Mouse (Mus musculus): ENCODE results near the gene Lgi1. TPM values are rescaled to one million over a fixed set of nuclear protein-coding genes. Genes with fewer than 3 reads are reported as not detected.

The Lgi1 gene
- total and polyA plus RNA-seq, 2 experiments from 2014 or later: 16.5 to 20.3 TPM

GRCm38 (mm10) chr19:38260346-38260745, 4.0 kb upstream of the Lgi1 start:
- H3K27ac ChIP-seq: no peak overlapping the region
- H3K9ac ChIP-seq (replicated peaks; ENCODE audit: low read length): no peak overlapping the region
- 45% methylated on average over 4 of the region's 4 CpGs for WGBS
- no peak for TF ChIP-seq CTCF (IDR thresholded peaks at IDR 0.05; ENCODE audit: low read depth)
- ATAC-seq (0 out of 2 replicates have a peak, but pooled peaks have one; percentile 22), DNase-seq (ENCODE audit: low spot score) (peak; percentile 20)
- no peaks in the 10 kb centered on the region for H3K27me3 ChIP-seq (ENCODE audit: insufficient read depth, low read length)
- H3K4me2 ChIP-seq (ENCODE audit: low read depth, low read length): no peak overlapping the region
- no peak overlapping the region for H3K4me3 ChIP-seq (ENCODE audit: low read length)
- H3K4me1 ChIP-seq (ENCODE audit: insufficient read depth, low read length): peaks cover 5% of the 10 kb centered on the region; the same call in 1 of the 2 replicates
- no peaks in the 10 kb centered on the region for H3K9me3 ChIP-seq (ENCODE audit: low read length)
- no peaks in the 10 kb centered on the region for H3K36me3 ChIP-seq (ENCODE audit: insufficient read depth, low read length)

DNA sequence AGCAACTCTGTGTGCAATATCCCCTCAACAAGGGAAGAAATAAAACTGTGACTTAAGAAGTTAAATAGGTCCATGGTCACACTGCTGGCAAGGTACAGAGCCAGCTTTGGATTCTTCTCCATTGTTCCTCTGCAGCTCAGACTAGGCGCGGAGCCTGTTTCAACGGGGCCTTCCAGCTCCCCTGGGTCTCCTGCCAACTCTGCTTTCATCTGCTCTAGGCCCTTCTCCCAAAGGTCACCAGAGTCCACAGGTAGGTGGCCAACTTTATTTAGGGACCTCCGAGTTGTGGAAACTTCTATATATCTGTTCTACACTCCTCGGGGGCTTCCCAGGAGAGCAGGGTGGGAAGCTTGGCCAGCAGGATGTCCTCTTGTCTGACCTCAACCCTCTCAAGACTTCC, 3.0 kb upstream of the Lgi1 start:
- WGBS: 54% methylated on average over 5 of the region's 5 CpGs
- Histone ChIP-seq H3K4me3 (ENCODE audit: low read length) (no peak overlapping the region), H3K4me2 (ENCODE audit: low read depth, low read length) (no peak overlapping the region), H3K36me3 (ENCODE audit: insufficient read depth, low read length) (no peaks in the 10 kb centered on the region), H3K9me3 (ENCODE audit: low read length) (no peaks in the 10 kb centered on the region), H3K9ac (replicated peaks; ENCODE audit: low read length) (no peak overlapping the region), H3K27ac (no peak overlapping the region), H3K27me3 (ENCODE audit: insufficient read depth, low read length) (no peaks in the 10 kb centered on the region), H3K4me1 (ENCODE audit: insufficient read depth, low read length) (peaks cover 5% of the 10 kb centered on the region; the same call in 1 of the 2 replicates)
- DNase-seq (ENCODE audit: low spot score) (no peak), ATAC-seq (no peak)
- TF ChIP-seq CTCF (IDR thresholded peaks at IDR 0.05; ENCODE audit: low read depth): no peak

- H3K27me3 ChIP-seq (ENCODE audit: insufficient read depth, low read length): no peaks in the 10 kb centered on the region
- peak overlapping the region; percentile 59 for H3K4me2 ChIP-seq (ENCODE audit: low read depth, low read length)
- H3K4me1 ChIP-seq (ENCODE audit: insufficient read depth, low read length): peaks cover 5% of the 10 kb centered on the region; the same call in 1 of the 2 replicates
- peak; percentile 68 for TF ChIP-seq CTCF (IDR thresholded peaks at IDR 0.05; ENCODE audit: low read depth)
- H3K9ac ChIP-seq (replicated peaks; ENCODE audit: low read length): peak overlapping the region; percentile 59
- ATAC-seq (peak; percentile 76), DNase-seq (ENCODE audit: low spot score) (peak; percentile 81)
- no peaks in the 10 kb centered on the region for H3K36me3 ChIP-seq (ENCODE audit: insufficient read depth, low read length)
- peak overlapping the region; percentile 38 for H3K4me3 ChIP-seq (ENCODE audit: low read length)
- no peaks in the 10 kb centered on the region for H3K9me3 ChIP-seq (ENCODE audit: low read length)
- H3K27ac ChIP-seq: peak overlapping the region; percentile 89
- WGBS: 8% methylated on average over 14 of the region's 14 CpGs
Observed at GRCm38 (mm10) chr19:38263829-38264504, 369 bp upstream of the Lgi1 start.

DNA sequence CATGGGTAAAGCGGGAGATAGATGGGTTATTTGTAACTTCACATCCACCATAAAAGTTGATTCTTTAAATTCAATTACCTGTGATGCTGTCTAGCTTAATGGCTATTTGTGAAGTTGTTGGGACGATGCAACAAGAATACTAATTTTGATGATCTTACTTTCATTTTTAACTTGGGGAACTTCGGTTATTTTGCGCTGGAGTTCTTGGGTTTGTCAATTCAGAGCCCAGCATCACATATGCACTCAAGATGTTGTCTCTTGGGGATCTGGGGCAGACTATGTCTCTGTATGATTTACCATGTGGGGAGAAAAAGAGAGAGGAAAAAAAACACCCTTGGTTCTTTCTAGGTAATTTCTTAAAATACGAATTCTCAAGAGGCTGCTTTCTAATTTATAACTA, 1.4 kb downstream of the Lgi1 start:
- no peak for DNase-seq (ENCODE audit: low spot score)
- peak overlapping the region; percentile 59 for H3K9ac ChIP-seq (replicated peaks; ENCODE audit: low read length)
- WGBS: 74% methylated on average over 5 of the region's 5 CpGs

GRCm38 (mm10) chr19:38267469-38267868, 3.1 kb downstream of the Lgi1 start:
- 0 out of 2 replicates have a peak overlapping the region, but pooled peaks have one; percentile 5 for H3K4me2 ChIP-seq (ENCODE audit: low read depth, low read length)
- no peaks in the 10 kb centered on the region for H3K9me3 ChIP-seq (ENCODE audit: low read length)
- no peak overlapping the region for H3K27ac ChIP-seq
- no peaks in the 10 kb centered on the region for H3K36me3 ChIP-seq (ENCODE audit: insufficient read depth, low read length)
- H3K4me3 ChIP-seq (ENCODE audit: low read length): no peak overlapping the region
- no peak for ATAC-seq
- no peak for TF ChIP-seq CTCF (IDR thresholded peaks at IDR 0.05; ENCODE audit: low read depth)
- 79% methylated on average over 5 of the region's 5 CpGs for WGBS
- no peak for DNase-seq (ENCODE audit: low spot score)
- no peaks in the 10 kb centered on the region for H3K4me1 ChIP-seq (ENCODE audit: insufficient read depth, low read length)
- H3K27me3 ChIP-seq (ENCODE audit: insufficient read depth, low read length): no peaks in the 10 kb centered on the region
- no peak overlapping the region for H3K9ac ChIP-seq (replicated peaks; ENCODE audit: low read length)

More for the DNA sequence above, 1.4 kb downstream of the Lgi1 start:
- no peaks in the 10 kb centered on the region for H3K4me1 ChIP-seq (ENCODE audit: insufficient read depth, low read length)
- H3K27me3 ChIP-seq (ENCODE audit: insufficient read depth, low read length): no peaks in the 10 kb centered on the region
- no peak for ATAC-seq
- no peaks in the 10 kb centered on the region for H3K36me3 ChIP-seq (ENCODE audit: insufficient read depth, low read length)
- H3K27ac ChIP-seq: no peak overlapping the region
- peak overlapping the region; percentile 38 for H3K4me3 ChIP-seq (ENCODE audit: low read length)
- no peaks in the 10 kb centered on the region for H3K9me3 ChIP-seq (ENCODE audit: low read length)
- peak overlapping the region; percentile 59 for H3K4me2 ChIP-seq (ENCODE audit: low read depth, low read length)
- no peak for TF ChIP-seq CTCF (IDR thresholded peaks at IDR 0.05; ENCODE audit: low read depth)

- no peaks in the 10 kb centered on the region for H3K4me1 ChIP-seq (ENCODE audit: insufficient read depth, low read length)
- H3K27me3 ChIP-seq (ENCODE audit: insufficient read depth, low read length): no peaks in the 10 kb centered on the region
- H3K36me3 ChIP-seq (ENCODE audit: insufficient read depth, low read length): no peaks in the 10 kb centered on the region
- H3K4me3 ChIP-seq (ENCODE audit: low read length): no peak overlapping the region
- DNase-seq (ENCODE audit: low spot score) (no peak), ATAC-seq (no peak)
- no peak overlapping the region for H3K9ac ChIP-seq (replicated peaks; ENCODE audit: low read length)
- no peak overlapping the region for H3K4me2 ChIP-seq (ENCODE audit: low read depth, low read length)
- WGBS: 33% methylated on average over 6 of the region's 6 CpGs
- H3K27ac ChIP-seq: no peak overlapping the region
- TF ChIP-seq CTCF (IDR thresholded peaks at IDR 0.05; ENCODE audit: low read depth): no peak
- H3K9me3 ChIP-seq (ENCODE audit: low read length): no peaks in the 10 kb centered on the region
Observed at GRCm38 (mm10) chr19:38271071-38271470, 6.7 kb downstream of the Lgi1 start.

DNA sequence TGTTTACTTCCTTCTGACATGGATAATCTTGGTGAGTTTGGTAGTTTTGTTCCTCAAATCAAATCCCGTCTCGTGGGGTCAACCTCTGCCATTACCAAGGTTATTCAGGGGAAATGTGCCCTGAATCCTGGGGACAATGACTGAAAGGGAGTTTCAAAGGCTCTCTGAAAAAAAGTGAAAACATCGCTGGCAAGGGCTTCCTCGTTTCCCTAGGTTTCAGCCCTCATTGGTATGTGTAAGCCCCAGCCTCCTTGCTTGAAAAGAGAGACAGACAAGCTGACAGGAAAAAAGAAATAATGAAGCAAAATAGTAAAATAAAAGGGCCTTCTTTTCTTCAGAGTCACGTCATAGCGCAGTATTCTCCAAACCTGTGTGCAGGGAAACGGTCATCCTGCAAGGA, 9.5 kb downstream of the Lgi1 start:
- Histone ChIP-seq H3K36me3 (ENCODE audit: insufficient read depth, low read length) (no peaks in the 10 kb centered on the region), H3K4me2 (ENCODE audit: low read depth, low read length) (no peak overlapping the region), H3K27ac (no peak overlapping the region), H3K9me3 (ENCODE audit: low read length) (no peaks in the 10 kb centered on the region), H3K27me3 (ENCODE audit: insufficient read depth, low read length) (no peaks in the 10 kb centered on the region), H3K4me3 (ENCODE audit: low read length) (no peak overlapping the region), H3K4me1 (ENCODE audit: insufficient read depth, low read length) (no peaks in the 10 kb centered on the region), H3K9ac (replicated peaks; ENCODE audit: low read length) (no peak overlapping the region)
- peak; percentile 53; the same call in 1 of the 2 replicates for ATAC-seq
- TF ChIP-seq CTCF (IDR thresholded peaks at IDR 0.05; ENCODE audit: low read depth): no peak
- 56% methylated on average over 7 of the region's 7 CpGs for WGBS
- DNase-seq (ENCODE audit: low spot score): peak; percentile 40
